Mouse (Mus musculus) thymus, postnatal 36 days (tissue): ENCODE measurements around the gene Sema3f.

ENCODE experiments used
- DNase-seq, 2 experiments: peaks; one replicate each; pipeline ENCODE4 v3.0.0; 2022; ENCODE audit warnings: mixed read lengths in 2 of 2

Gene Sema3f

GRCm38 (mm10) chr9:107688939-107689338, 21.3 kb downstream of the Sema3f start:
- no peak for DNase-seq

GRCm38 (mm10) chr9:107688415-107688814, 21.9 kb downstream of the Sema3f start:
- DNase-seq: no peak

DNA sequence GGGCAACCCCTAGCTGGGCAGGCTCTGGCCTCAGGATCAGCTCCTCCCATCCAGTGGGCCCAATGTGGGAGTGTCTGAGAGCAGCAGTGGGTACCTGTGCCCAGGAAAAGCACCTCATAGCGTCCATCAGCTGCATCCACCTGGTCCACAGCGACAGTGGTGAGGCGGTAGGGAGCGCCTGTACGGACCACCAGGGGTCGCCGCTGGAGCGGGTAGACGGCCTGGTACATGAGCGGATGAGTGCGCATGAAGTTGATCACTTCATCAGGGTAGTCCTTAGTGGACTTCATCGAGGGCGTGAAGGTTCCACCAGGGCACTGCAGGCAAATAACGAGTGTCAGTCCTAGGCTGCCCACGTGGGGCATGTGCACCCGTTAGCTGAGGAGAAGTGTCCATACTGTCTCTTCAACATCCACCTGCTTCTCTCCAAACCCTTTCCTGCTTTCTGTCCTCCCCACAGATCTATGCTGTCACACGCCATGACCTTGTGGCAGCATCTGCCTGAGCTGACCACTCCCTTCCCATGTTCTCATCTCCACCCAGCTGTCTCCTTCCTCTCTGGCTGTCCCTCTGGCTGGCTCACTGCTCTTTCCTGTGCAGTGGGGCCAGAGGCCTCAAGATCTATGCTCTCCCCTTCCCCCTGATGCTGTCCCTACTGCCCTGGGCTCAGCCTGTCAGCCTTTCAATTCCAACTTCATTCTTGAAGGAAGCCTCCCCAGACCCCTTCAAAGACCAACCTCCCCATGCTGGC, 24.9 kb downstream of the Sema3f start:
- DNase-seq: peak; percentile 75

GRCm38 (mm10) chr9:107682405-107682804, 27.9 kb downstream of the Sema3f start:
- DNase-seq: no peak

DNA sequence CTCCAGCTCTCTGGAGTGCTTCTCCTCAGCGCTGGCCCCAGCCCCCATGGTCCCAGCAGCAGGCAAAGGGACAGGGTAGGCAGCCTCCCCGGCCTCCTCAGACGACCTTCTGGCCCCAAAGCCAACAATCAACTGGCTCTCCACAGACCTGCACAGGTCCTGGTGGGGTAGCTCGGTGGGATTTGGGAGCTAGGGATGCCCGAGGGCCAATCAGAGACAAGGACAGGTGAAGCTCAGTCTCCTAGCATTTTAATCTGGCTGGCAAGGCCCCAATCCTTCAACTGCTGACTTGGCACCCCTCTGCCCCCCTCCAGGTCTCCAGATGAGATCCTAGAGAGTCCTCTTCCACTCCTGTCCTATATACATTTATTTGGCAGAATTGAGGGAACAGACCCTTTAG, 30.8 kb downstream of the Sema3f start, which contains the start of gene Gnat1:
Gene Gnat1 (minus strand): TSS at position 212 of the 400 bp plus-strand sequence.
- DNase-seq: no peak

DNA sequence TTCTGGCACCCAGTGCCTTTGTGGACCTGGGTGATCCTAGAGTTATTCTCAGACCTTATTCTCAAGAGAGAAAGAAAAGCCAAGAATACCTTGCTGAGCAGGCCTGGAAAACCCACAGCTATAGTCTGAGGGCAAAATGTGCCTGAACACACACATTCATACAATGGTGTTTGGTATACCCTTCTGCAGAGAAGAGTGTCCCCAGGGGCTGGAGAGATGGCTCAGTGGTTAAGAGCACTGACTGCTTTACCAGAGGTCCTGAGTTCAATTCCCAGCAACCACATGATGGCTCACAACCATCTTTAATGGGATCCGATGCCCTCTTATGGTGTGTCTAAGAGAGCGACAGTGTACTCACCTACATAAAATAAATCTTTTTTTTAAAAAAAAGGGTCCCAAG, 31.4 kb downstream of the Sema3f start:
- no peak for DNase-seq

- DNase-seq: peak in 1 of 2 experiments; percentile 65
These were observed 32.3 kb downstream of the Sema3f start for GRCm38 (mm10) chr9:107677819-107678526.

- peak; percentile 58 to 63 for DNase-seq
These were observed 33.0 kb downstream of the Sema3f start for GRCm38 (mm10) chr9:107677091-107677784.

GRCm38 (mm10) chr9:107676302-107676701, 34.0 kb downstream of the Sema3f start:
- DNase-seq: peak in 1 of 2 experiments; percentile 18

GRCm38 (mm10) chr9:107675671-107676301, 34.5 kb downstream of the Sema3f start:
- peak; percentile 68 to 71 for DNase-seq

DNA sequence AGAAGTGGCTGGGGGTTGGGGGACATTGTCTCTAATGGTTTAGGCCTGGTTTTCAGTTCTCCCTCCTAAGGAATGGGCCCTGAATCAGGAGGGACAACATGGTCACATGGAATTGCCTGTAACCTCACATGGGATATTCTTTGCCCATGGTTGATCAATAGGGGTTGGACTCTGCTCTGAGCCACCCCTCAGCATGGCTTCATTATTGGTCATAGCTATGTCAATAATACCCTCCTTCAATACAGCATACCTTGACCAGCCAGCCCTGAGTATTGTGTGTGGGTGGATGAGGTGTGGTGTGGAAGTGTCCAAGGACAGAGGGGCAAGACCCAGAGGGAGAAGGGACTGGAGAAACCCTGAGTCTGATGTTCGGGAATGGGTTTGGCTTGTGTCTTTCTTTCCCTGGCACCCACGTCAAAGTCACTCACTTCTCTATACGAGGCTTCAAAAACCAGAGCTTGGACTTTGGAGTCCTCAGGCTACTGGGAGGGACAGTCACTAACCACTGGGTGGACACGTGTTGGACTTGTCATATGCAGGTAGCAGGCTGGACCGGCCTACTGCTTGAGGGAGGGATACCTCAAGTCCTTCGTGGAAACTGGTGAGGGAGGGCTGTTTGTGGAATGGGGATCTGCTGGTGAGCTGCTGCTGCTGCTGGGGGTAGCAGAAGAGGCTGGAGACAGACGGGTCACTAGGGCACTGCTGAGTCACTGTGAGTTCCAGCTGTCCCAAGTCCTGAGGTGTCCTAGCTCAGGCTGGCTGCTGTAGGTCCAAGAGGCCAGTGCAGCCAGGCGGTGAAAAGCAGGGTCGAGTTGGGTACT, 35.5 kb downstream of the Sema3f start:
- DNase-seq: no peak

GRCm38 (mm10) chr9:107670259-107670658, 40.0 kb downstream of the Sema3f start:
- no peak for DNase-seq

DNA sequence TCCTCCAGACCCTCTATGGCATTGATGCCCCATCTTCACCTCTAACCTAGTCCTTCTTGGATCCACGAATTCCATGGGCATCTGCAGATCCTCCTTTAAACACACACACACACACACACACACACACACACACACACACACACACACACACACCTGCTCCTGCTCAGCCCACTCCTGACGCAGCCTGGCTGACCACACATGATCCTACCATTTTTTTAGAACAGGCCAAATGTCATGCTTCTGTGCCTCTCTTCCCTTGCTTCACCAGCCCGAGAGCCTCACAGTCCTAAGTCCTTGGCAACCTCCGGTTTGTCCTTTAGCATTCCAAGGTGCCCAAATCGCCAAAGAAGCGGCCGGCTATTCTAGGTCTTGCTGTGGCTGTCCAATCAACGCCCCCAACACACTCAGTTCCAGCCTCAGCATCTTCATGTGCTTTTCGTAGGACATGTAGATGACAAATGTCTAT, 40.8 kb downstream of the Sema3f start, which contains the start of gene Slc38a3:
Gene Slc38a3 (minus strand): TSS at position 51 of the 466 bp plus-strand sequence.
- DNase-seq: no peak

DNA sequence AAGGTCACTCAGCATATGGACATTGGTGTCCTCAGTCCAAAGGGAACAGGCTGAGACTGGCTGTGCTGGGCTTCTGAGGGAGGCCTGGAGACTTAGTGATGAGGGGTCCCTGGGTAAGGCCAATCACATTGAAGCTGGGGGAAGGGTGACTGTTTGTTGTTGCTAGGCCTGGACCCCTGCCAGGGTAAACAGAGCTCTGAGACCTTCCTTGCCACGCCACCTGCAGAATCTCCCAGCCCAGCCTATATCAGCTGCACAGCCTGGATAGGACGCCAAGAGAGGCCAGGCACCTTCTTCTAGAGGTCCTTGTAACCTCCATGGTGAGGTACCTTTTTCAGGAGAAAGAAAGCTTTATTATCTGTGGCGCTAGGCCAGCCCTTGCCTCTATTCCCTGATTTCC, 41.4 kb downstream of the Sema3f start:
- no peak for DNase-seq

GRCm38 (mm10) chr9:107668011-107668410, 42.3 kb downstream of the Sema3f start:
- DNase-seq: no peak

GRCm38 (mm10) chr9:107667219-107667618, 43.1 kb downstream of the Sema3f start:
- peak in 1 of 2 experiments; percentile 40 for DNase-seq

DNA sequence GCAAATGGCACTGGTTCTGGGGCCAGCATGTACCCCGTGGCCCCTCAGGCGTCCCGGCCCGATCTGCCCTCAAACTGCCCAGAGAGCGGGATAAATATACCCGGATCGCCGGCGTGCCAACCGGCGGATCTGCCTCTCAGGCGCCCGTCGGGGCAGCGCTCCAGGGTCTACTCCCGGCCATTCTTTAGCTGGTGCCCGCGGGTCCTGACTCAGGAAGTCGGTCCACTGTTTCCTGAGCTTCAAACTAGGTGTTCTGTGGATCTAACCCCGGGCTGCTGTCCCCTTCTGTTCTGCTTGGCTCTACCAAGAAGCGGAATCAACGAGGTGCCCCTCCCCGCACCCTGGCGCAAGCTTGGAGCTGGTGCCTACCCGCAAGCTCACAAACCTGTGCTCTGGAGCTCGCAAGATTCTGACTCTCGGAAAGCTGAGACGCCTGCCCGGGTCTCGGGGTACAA, 43.5 kb downstream of the Sema3f start:
- DNase-seq: no peak

DNA sequence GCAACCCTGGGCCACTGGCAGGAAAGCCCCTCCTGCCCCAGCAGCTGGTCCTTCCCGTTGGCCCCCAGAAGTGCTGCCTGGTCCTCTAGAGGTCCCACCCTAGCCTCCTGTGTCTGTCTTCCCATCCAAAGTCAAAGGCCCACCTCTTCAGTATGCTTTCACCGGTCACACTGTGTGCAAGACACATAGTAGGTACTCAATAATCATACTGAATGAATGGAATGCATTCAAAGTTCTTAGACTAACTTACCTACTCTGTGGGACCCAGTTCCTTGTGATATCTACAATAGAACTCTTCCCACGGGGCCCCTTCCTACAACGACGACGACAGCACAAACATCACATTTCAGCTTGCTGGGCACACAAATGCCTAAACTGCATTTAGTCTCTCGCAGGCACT, 45.0 kb downstream of the Sema3f start:
- no peak for DNase-seq

DNA sequence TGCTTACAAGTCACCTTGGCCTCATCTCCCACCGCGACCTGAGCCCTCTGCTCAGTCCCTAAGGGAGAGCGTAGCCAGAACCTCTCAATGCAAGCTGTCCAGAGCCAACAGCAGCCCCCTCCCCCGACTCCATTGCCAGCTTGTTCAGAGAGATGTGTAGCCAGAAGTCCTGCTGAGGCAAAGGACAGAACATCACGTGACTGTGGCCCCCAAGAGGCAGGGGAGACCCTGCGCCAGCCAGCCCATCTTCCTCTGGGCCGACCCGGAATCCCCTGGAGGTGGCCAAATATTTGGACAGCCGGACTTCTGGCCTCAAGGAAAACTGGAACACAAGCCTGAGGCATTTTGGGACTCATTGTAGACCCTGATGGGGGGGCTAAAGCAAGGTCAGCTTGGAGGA, 46.8 kb downstream of the Sema3f start:
- no peak for DNase-seq

DNA sequence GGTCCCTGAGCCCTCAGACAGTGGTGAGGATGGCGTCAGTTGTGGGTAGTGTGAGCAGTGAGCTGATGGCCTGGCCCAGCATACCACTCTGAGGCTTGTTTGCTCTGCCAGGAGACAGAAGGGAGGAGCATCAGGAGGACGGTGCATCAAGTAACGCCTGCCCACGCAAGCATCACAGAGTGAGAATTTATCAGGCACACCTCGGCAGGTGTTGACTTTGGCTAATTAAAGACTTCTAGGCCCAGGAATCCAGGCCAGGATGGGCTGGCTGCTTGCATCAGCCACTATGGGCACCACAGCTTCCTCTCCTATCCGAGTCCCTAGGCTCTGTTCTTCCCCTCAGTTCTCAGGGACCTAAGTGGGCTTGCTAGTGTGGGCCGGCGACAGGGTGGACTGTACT, 47.9 kb downstream of the Sema3f start:
- DNase-seq: no peak

DNA sequence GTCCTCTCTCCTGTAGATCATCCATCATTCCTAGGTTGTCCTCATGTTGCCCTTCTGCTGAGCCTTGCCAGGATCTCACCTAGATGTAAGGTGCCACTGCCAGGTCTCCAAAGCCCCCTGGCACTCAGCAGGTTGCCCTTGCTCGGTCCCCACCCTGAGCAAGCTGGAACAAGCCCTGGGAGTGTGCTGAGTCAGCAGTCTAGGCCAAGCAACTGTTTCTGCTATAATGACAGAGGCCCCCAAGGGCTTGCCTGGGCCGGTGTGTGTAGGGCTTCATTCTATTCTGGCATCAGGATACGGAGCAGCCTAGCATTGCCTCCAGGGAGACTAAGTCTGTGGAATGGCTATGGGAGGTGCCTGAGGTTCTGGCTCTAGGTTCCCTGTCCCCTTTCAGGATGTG, 49.5 kb downstream of the Sema3f start:
- no peak for DNase-seq

DNA sequence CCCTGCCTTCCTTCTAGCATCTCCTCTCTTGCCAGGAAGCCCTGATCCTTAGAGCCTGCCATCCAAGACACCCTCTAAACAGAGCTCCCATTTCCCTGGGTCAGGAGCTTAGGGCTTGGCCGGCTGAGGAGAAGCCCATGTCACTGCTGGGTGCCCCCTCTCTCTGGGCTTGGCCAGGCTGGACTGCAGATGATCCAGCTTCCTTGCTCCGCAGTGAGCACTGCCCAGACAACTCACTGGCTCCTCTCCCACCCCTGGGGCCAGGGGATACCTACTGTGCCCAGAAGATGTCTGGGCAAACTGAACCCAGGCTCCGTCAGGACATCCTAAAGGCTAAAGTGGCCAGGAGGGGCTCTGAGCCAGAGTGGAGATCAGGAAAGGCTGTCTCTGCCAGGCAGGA, 50.3 kb downstream of the Sema3f start:
- no peak for DNase-seq
